Mouse (Mus musculus) Muller cell, postnatal 12 days (primary cell): Measurements from ENCODE around the gene Btnl1.
A peak's percentile ranks its signal among the peaks of the same experiment; 100 is the strongest.

Experiments
- DNase-seq: peaks from one replicate; pipeline ENCODE4 v3.0.0-alpha.2; 2015; ENCODE audit errors: inconsistent ontology term

Gene Btnl1

GRCm38 (mm10) chr17:34376847-34377246 lies at the start of gene Btnl1:
TSS of gene Btnl1 (plus strand) at chr17:34377132.
- DNase-seq, result no peak

DNA sequence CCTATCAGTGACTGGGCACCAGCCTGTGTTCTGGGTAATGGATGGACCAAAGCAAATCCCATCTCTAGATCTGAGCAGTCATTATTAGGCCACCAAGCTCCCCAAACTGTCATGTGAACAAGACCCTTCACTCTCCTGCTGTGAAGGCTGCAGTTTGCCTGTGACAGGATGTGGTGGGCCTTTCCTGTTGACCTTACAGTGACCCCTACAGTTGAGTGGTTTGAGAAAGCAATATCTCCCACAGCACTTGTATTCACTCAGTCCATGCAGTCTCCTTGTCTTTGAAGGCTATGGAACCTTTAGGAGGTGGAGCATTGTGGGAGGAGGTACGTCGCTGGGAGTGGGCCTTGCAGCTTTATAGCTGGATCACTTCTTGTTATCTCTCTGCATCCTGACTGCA lies 47.1 kb upstream of the Btnl1 start:
- no peak for DNase-seq

DNA sequence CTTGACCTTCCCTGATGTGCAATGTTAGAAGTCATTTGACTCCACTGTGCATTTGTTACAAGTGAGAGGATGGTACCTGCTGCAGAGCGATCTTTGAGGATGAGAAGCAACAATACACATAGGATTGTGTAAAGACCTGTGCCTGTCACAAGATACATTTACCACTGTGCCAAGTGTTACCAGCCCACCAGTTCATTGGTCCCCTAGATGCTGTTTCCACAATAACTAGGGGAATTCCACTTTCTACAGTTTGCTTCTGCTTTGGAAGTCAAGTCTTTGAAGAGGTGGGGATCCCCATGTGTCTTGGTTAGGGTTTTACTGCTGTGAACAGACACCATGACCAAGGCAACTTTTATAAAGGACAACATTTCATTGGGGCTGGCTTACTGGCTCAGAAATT lies 45.7 kb upstream of the Btnl1 start:
- no peak for DNase-seq

GRCm38 (mm10) chr17:34340619-34341402 lies 36.1 kb upstream of the Btnl1 start:
- DNase-seq, result no peak

- DNase-seq, result no peak
These were observed 32.0 kb upstream of the Btnl1 start for GRCm38 (mm10) chr17:34344882-34345281.

DNA sequence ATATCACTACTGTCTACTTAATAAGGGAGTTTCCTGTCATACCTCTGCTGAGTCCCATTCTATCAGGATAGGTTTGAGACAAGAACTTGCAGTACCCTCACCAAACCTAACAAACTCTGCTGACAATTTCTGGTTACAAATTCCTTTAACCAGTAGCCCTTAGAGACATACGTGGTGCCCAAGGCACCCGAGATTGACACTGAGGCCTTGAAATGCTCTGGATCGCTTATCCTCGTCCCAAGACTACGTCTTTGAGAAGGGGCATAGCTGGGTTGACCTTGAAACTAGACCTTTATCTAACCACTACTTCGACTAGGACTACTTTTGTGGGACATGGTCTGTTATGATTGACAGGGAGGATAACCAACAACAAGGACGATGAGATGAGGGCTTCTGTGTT lies 31.4 kb upstream of the Btnl1 start:
- DNase-seq, result no peak

GRCm38 (mm10) chr17:34346041-34346440 lies 30.9 kb upstream of the Btnl1 start:
- DNase-seq, result no peak

DNA sequence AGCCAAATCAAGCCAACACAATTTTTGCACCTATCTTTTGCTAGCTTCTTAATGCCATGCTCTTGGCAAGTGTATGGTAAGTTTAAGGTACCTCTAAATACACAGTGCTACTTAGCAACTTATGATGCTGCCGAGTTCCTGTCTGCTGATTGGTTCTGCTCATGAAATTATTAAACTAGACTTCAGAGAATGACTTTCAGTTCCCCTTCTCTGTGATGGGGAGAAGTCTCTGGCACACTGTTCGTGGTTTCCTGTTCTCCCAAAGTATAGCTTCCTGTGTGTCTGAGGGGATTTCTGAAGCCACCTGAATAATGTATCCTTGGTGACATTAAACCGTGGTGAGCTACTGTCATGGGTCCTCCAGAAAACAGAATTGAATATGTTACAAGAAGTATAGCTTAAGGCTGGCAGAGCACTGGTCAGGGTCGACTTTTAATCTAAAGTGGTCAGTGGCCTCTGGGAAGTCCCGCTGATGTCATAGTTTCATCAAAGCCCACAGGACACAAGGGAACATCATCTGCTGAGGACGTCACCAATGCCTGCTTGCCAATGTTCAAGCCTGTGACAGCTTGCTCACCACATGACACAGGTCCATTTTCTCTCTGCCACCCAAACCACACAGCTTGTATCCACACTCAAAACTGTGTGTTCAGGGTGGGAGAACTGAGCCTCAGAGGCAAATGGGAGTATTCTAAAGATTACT lies 29.2 kb upstream of the Btnl1 start:
- peak; percentile 4 for DNase-seq

DNA sequence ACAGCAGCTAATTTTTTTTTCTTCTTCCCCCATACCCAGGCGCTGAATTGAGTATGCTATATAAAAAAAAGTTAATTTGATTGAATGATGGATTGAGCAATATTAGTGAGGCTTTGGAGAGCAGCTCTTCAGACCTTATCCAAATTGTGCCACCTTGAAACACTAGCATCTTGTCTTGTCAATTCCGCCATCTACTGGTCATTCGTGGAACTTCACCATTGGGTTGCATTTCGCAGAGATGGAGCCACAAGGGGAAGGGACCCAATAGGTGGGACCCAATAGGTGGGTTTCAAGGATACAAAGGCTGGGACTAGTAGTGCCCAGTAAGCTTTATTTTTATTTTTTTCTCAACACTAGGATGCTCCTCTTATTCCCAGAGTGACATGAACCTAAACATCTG lies 27.5 kb upstream of the Btnl1 start:
- peak; percentile 35 for DNase-seq

GRCm38 (mm10) chr17:34354539-34354938 lies 22.4 kb upstream of the Btnl1 start, which contains the start of gene Btnl2:
TSS of gene Btnl2 (plus strand) at chr17:34354822.
- DNase-seq, result no peak

DNA sequence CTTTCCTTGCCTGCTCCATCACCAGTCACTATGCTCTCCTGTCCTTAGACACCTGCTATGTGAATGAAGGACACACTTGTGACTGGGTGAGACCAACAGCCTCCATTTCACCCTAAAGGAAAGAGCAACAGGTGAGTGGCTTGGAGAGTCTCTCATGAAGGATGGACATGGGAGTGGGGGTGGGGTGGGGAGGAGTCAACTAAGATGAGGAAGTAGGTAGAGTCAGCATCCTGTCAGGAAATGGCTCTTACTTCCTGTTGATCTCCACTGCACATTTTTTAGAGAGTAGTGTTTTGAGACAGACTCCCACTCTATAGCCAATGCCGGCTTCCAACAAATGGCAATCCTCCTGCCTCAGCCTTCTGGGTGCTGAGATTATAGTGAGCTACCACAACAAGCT lies 22.0 kb upstream of the Btnl1 start:
- DNase-seq, result no peak

DNA sequence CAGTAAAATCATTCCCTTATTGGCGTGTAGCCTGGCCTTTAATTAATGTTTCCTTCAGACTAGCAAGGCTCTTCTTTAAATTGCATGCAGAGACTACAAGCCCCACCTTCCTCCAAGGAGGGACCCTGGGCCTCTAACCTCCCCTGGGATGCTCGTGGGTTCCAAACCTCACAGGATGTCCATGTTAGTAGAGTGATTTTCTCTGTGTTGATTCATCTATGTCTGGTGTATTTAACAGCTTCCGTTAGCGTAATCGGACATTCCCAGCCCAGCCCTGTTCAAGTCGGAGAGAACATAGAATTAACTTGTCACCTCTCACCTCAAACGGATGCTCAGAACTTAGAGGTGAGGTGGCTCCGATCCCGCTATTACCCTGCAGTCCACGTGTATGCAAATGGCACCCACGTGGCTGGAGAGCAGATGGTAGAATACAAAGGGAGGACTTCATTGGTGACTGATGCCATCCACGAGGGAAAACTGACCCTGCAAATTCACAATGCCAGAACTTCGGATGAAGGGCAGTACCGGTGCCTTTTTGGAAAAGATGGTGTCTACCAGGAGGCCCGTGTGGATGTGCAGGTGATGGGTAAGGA lies 13.9 kb upstream of the Btnl1 start:
- DNase-seq, result no peak

DNA sequence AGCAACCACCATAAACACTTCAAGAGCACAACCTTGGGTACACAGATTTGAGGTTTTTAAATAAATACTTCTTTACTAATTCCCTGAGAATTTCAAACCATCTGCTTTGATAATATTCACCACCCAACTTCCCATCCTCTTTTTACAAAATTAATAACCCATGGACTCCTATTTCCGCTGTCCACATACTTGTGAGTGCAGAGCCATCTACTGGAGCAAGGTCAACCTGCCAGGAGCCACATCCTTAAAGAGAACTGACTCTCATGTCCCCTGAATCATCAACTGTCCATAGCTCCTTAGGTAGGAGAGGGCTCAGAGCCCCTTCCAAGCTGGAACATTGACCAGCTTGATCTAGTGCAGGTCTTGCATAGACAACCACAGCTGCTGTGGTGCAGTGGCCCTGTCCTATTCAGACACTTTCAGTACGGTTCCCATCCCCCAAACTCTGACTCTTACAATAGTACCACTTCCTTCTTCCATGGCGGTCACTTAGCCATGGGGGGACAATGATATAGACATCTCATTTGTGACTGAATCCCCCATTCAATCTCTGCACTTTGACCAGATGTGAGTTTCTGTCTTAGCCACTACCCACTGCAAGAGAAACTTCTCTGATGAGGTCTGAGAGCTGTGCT lies 13.1 kb upstream of the Btnl1 start:
- no peak for DNase-seq

GRCm38 (mm10) chr17:34365031-34365430 lies 11.9 kb upstream of the Btnl1 start:
- DNase-seq, result no peak

GRCm38 (mm10) chr17:34370563-34370962 lies 6.4 kb upstream of the Btnl1 start:
- DNase-seq, result no peak

DNA sequence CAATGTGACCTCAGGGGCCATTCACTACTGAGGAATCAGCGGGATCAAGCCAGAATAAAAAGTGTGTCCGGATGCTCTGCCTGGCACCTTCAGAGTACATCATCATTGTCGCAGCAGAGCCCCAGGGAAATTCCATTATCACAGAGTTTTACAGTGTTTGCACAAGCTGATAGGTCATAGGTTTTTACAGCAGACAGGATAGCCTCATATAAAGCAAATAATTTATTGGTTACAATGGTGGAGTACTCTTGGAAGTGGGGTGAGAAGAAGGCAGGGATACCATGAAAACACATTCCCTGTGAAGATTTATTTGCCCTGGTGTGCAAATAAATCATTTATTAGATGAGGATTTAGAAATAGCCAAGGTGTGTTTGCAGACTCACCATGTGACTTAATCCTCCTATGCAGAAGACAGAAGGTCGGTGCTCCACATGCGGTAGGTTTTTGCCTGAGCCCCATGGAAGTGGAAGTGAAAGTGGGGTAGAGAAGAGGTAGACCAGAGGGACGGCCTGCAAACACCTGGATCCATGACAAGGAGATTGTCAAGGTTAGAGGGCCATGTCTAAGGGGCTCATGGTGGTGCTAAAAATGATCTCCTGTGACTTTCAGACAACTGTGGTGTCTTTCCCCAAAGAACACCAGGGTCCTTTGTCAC lies 3.8 kb upstream of the Btnl1 start:
- no peak for DNase-seq

DNA sequence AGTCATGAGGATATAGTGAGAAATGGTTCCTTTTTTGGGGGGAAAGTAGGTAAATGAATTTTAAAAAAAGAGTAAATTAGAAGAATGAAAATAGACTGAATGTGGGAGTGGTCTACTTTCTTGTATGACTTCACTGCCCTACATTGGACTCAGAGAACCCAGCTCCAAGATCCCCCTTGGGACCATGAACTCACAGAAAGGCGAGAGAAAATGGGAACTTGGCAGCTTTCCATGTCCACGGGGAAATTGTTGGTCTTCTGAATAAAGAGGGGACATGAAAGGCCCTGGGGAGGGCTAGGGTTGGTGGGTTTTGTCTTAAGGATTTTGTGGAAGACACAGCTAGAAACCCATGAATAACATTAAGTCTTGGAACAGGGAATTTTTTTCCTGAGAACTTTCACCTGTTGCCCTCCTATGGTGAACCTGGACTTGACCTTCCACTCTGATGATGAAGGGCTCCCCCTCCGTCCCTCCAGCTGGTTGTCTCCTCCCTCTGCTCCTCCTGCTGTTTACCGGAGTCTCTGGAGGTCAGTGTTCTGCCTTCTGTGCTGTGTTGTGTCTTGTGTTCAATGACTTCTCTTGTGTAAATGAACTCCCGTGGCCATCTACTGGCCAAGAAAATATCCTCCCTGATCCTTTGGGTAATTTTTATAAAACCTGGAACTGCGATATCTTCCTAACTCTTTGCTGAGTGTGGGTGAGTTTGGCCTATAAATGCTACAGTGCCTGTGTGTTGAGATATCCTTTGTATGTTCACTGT lies 698 bp downstream of the Btnl1 start:
- DNase-seq, result no peak

DNA sequence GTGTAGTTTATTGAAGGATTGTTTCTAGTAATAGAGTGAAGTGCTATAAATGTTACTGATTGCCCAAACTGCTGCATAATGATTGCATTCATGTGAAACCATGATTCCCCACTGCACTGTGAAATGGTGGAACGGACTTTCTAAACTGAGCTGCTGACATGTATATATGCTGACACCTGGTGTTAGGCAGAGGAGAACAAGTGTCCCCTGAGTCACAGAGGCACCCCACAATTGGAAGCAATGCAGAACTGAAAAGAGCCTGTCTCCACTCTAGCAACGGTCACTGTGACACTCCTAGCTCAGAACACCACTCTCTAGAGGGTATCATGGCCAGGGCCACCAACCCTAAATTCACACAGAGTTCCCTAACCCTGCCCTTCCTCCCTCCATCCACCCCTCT lies 1.8 kb downstream of the Btnl1 start:
- no peak for DNase-seq

DNA sequence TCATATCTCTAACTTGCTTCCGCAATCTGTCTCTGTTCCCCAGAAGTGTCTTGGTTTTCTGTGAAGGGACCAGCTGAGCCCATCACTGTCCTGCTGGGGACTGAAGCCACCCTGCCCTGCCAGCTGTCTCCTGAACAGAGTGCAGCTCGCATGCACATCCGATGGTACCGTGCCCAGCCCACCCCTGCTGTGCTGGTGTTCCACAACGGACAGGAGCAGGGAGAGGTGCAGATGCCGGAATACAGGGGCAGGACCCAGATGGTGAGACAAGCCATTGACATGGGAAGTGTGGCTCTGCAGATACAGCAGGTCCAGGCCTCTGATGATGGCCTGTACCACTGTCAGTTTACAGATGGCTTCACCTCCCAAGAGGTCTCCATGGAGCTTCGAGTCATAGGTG lies 2.5 kb downstream of the Btnl1 start:
- DNase-seq, result no peak

GRCm38 (mm10) chr17:34381876-34382275 lies 4.9 kb downstream of the Btnl1 start:
- DNase-seq, result no peak

- DNase-seq, result no peak
These were observed 6.3 kb downstream of the Btnl1 start for GRCm38 (mm10) chr17:34383212-34383611.
